Mouse (Mus musculus) myocyte (in vitro differentiated cells): Measurements from ENCODE around the gene Atad3a.

Experiments
- CEBPB ChIP-seq: IDR thresholded peaks from 2 replicates; pipeline ENCODE4 v1.6.1; 2011; ENCODE audit warnings: mild to moderate bottlenecking, moderate library complexity; ENCODE audit not compliant: poor library complexity, insufficient read depth, severe bottlenecking
- E2F4 ChIP-seq: IDR thresholded peaks from one replicate; pipeline ENCODE4 v1.6.1; 2011; ENCODE audit warnings: mild to moderate bottlenecking, control low read depth, moderate library complexity; ENCODE audit not compliant: insufficient read depth
- MAX ChIP-seq: IDR thresholded peaks from one replicate; pipeline ENCODE4 v1.6.1; 2011; ENCODE audit warnings: low read depth, mild to moderate bottlenecking, control low read depth
- MYOD1 ChIP-seq, 3 experiments: IDR thresholded peaks; one replicate each; pipeline ENCODE4 v1.6.1; 2011; ENCODE audit warnings: control low read depth in 2 of 3, low read depth in 2 of 3, mild to moderate bottlenecking in 2 of 3, moderate library complexity in 1 of 3; ENCODE audit not compliant: insufficient read length in 2 of 3, control insufficient read depth in 1 of 3
- MYOG ChIP-seq, 3 experiments: IDR thresholded peaks; one replicate each; pipeline ENCODE4 v1.6.1; 2011; ENCODE audit warnings: control low read depth in 2 of 3, low read depth in 2 of 3, mild to moderate bottlenecking in 2 of 3; ENCODE audit not compliant: insufficient read length in 2 of 3, control insufficient read depth in 1 of 3, insufficient read depth in 1 of 3
- POLR2A ChIP-seq: IDR thresholded peaks from one replicate; pipeline ENCODE4 v1.6.1; 2011; ENCODE audit warnings: low read depth, mild to moderate bottlenecking, control low read depth, moderate library complexity; ENCODE audit not compliant: insufficient read length
- POLR2AphosphoS2 ChIP-seq: IDR thresholded peaks from one replicate; pipeline ENCODE4 v1.6.1; 2011; ENCODE audit warnings: low read depth, control low read depth; ENCODE audit not compliant: insufficient read length
- REST ChIP-seq: IDR thresholded peaks from one replicate; pipeline ENCODE4 v1.6.1; 2011; ENCODE audit warnings: mild to moderate bottlenecking, control low read depth, moderate library complexity; ENCODE audit not compliant: insufficient read depth, insufficient read length
- SRF ChIP-seq: IDR thresholded peaks from one replicate; pipeline ENCODE4 v1.6.1; 2011; ENCODE audit warnings: low read depth; ENCODE audit not compliant: control insufficient read depth, insufficient read length
- TCF12 ChIP-seq: IDR thresholded peaks from one replicate; pipeline ENCODE4 v1.6.1; 2011; ENCODE audit warnings: mild to moderate bottlenecking, control low read depth; ENCODE audit not compliant: poor library complexity, insufficient read depth, severe bottlenecking
- TCF3 ChIP-seq: IDR thresholded peaks from one replicate; pipeline ENCODE4 v1.6.1; 2011; ENCODE audit warnings: low read depth, control low read depth; ENCODE audit not compliant: insufficient read length
- USF1 ChIP-seq: IDR thresholded peaks from one replicate; pipeline ENCODE4 v1.6.1; 2011; ENCODE audit warnings: low read depth, mild to moderate bottlenecking, control low read depth, moderate library complexity

DNA sequence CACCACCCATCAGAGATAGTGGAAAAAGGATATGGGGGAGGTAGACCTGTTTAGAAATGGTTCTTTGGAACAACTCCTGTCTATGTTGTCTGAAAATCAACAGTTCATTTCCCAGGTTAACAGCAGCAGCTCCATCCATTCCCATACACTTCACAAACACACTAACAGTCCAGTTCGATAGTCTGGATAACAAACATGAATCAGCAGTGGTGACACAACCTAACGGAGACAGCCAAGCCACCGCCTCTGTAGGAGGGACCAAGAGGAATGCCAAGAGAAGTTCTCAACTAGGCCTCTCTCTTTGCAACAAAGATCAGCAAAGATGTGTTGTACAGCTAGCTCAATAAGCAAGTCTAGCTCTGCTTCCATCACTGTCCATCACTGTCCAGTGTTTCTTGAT is 1.5 kb upstream of the Atad3a start:
- TF ChIP-seq POLR2A (no peak), MAX (no peak), USF1 (no peak), POLR2AphosphoS2 (no peak), E2F4 (no peak), CEBPB (no peak), MYOG (IDR thresholded peaks at IDR 0.05; ENCODE audit: control insufficient read depth in 1 of 3, insufficient read depth in 1 of 3, insufficient read length in 2 of 3, low read depth in 2 of 3) (no peak), REST (no peak), TCF12 (no peak), MYOD1 (IDR thresholded peaks at IDR 0.05; ENCODE audit: control insufficient read depth in 1 of 3, insufficient read length in 2 of 3, low read depth in 2 of 3) (no peak), SRF (no peak), TCF3 (no peak)
